8 mouse cellular contexts compared by ENCODE assay signal in genomic region chr7:142060931-142061565, GRCm38 (mm10). TPM values are rescaled to one million over a fixed set of nuclear protein-coding genes. Genes with fewer than 3 reads are reported as not detected.
DNase-seq lines count a peak whose midpoint lies in the region; ATAC-seq and TF ChIP-seq lines count a peak whose summit lies in the region.

Gene Mob2, minus strand, starts transcription at chr7:142061065.

- DNase-seq in Patski (ENCODE audit: low read depth, low spot score), result no peak
- DNase-seq in cerebellum, postnatal 25 days, result peak; percentile 95 to 96
- DNase-seq in frontal cortex, postnatal 25 days (ENCODE audit: low spot score in 2 of 2), result peak; percentile 78 to 86
- DNase-seq in layer of hippocampus, postnatal 14 days (ENCODE audit: low spot score in 2 of 2), result peak; percentile 83 to 89
- peak; percentile 93 for DNase-seq in lung, postnatal 10 days
- peak; percentile 83 for DNase-seq in ovary, postnatal 14 days (ENCODE audit: low spot score)
- peak; percentile 68 to 81 for DNase-seq in thymus, postnatal 10 days (ENCODE audit: low spot score in 2 of 2)

- WGBS in hindbrain, embryonic 13.5 days, result under 1% methylated on average over 49 of the region's 49 CpGs

- peak within 1 kb of the TSS; percentile 97 for H3K4me3 ChIP-seq in hindbrain, embryonic 13.5 days

- peak within 1 kb of the TSS; percentile 86 for H3K27ac ChIP-seq in hindbrain, embryonic 13.5 days

- no peaks in the 10 kb centered on the region for H3K27me3 ChIP-seq in Patski
- H3K27me3 ChIP-seq in hindbrain, embryonic 13.5 days, result peaks cover 5% of the 10 kb centered on the region

- TF ChIP-seq CTCF in Patski (IDR thresholded peaks at IDR 0.05), result no peak

- ATAC-seq in Patski, result peak; percentile 92
- peak; percentile 95 for ATAC-seq in hindbrain, embryonic 13.5 days (ENCODE audit: low FRiP score)

- peaks cover 8% of the 10 kb centered on the region for H3K36me3 ChIP-seq in hindbrain, embryonic 13.5 days

- POLR2A ChIA-PET in Patski (lab: Charles Lee), result no interaction called here

- H3K9ac ChIP-seq in hindbrain, embryonic 13.5 days, result peak within 1 kb of the TSS; percentile 93

- peak within 1 kb of the TSS; percentile 76 for H3K4me2 ChIP-seq in hindbrain, embryonic 13.5 days

- in situ Hi-C loops in Patski (cut with MboI; ENCODE audit: low pct_unique_long_range_greater_than_20kb), result loop anchor here (5.0 kb wide), 1 partner anchor 36 kb away; the partner anchor contains the start of gene Dusp8

- H3K9me3 ChIP-seq in hindbrain, embryonic 13.5 days, result no peaks in the 10 kb centered on the region

- H3K4me1 ChIP-seq in hindbrain, embryonic 13.5 days (replicated peaks), result peaks cover 41% of the 10 kb centered on the region

- CTCF ChIA-PET in Patski (lab: Charles Lee), result no interaction called here

RNA-seq across cellular contexts. Expression of gene Mob2, which starts in this region (rescaled TPM):
- polyA plus RNA-seq in Patski (2021), result 35.2 TPM
- 53.0 and 53.5 TPM in 2 replicates for polyA plus RNA-seq in hindbrain, embryonic 13.5 days (2015; fragmentation: Nextera tagmentation; extraction: Ambion mirVana)
- total RNA-seq in layer of hippocampus, postnatal 14 days (2021), result 10 to 100 TPM; 23.6 to 27.1 TPM
